Mouse (Mus musculus) CH12.LX (cell line): ENCODE results near the gene Mrpl51.

ENCODE experiments used
- CHD1 ChIP-seq: IDR thresholded peaks from 2 replicates; pipeline ENCODE4 v1.6.1; 2012; ENCODE audit warnings: low read depth, low read length, improper control_type of control experiment, inconsistent platforms
- CTCF ChIP-seq, 2 experiments: IDR thresholded peaks in 1 of 2; conservative IDR thresholded peaks in 1 of 2; 2 replicates each; pipeline ENCODE4 v1.5.1; 2011 to 2012; ENCODE audit warnings: low read depth in 2 of 2, low read length in 2 of 2, improper control_type of control experiment in 1 of 2, inconsistent platforms in 1 of 2, mild to moderate bottlenecking in 1 of 2, moderate library complexity in 1 of 2
- EP300 ChIP-seq: IDR thresholded peaks from 2 replicates; pipeline ENCODE4 v1.6.1; 2011; ENCODE audit warnings: low read length, improper control_type of control experiment
- MAFK ChIP-seq: IDR thresholded peaks from 2 replicates; pipeline ENCODE4 v1.6.1; 2011; ENCODE audit warnings: low read length, improper control_type of control experiment; ENCODE audit not compliant: insufficient replicate concordance
- POLR2A ChIP-seq: IDR thresholded peaks from 2 replicates; pipeline ENCODE4 v1.6.1; 2011; ENCODE audit warnings: low read depth, mild to moderate bottlenecking, improper control_type of control experiment, low read length
- POLR2AphosphoS2 ChIP-seq: IDR thresholded peaks from 2 replicates; pipeline ENCODE4 v1.6.1; 2011; ENCODE audit warnings: low read depth, low read length, improper control_type of control experiment
- TBP ChIP-seq: conservative IDR thresholded peaks from 2 replicates; pipeline ENCODE4 v1.6.1; 2011; ENCODE audit warnings: low read depth, low read length, improper control_type of control experiment
- TCF12 ChIP-seq: IDR thresholded peaks from 2 replicates; pipeline ENCODE4 v1.6.1; 2014; ENCODE audit warnings: low read depth, mild to moderate bottlenecking, inconsistent platforms, low read length, improper control_type of control experiment
- USF1 ChIP-seq: IDR thresholded peaks from 2 replicates; pipeline ENCODE4 v1.6.1; 2014; ENCODE audit warnings: low read depth, mild to moderate bottlenecking, inconsistent platforms, low read length, improper control_type of control experiment
- ZKSCAN1 ChIP-seq: IDR thresholded peaks from 2 replicates; pipeline ENCODE4 v1.6.1; 2012; ENCODE audit warnings: low read depth, inconsistent platforms, low read length, improper control_type of control experiment, borderline replicate concordance
- ZMIZ1 ChIP-seq: IDR thresholded peaks from 2 replicates; pipeline ENCODE4 v1.6.1; 2012; ENCODE audit warnings: low read depth, mild to moderate bottlenecking, inconsistent platforms, low read length, improper control_type of control experiment
- ZNF384 ChIP-seq: IDR thresholded peaks from 2 replicates; pipeline ENCODE4 v1.6.1; 2012; ENCODE audit warnings: low read depth, low read length, improper control_type of control experiment, inconsistent platforms

DNA sequence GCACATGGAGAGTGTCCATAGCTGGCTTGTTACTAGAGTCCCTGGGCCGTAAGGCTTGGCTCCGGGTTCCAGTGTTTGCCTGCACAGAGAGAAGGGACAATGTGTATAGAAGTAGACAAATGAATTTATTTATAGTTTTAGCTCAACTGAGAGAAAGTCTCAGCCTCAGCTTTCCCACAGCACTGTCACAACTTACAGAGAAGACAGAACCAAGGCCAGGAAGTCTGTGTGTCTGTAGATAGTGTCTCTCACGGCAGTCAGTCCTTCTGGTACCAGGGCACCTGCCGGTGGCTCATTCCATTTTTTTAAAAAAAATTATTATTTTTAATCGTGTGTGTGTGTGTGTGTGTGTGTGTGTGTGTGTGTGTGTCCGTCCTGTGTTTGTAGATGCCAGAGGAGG, 40.9 kb downstream of the Mrpl51 start:
- TF ChIP-seq CTCF (conservative IDR thresholded peaks at IDR 0.05 in 1 of 2, IDR thresholded peaks at IDR 0.05 in 1 of 2; ENCODE audit: low read depth in 2 of 2, low read length in 2 of 2) (no peak), USF1 (no peak), ZMIZ1 (no peak), EP300 (no peak), TCF12 (no peak), ZNF384 (no peak), POLR2A (no peak), MAFK (no peak), POLR2AphosphoS2 (no peak), CHD1 (no peak), ZKSCAN1 (no peak), TBP (no peak)
